8 mouse cellular contexts compared by ENCODE assay signal in the genomic region with DNA sequence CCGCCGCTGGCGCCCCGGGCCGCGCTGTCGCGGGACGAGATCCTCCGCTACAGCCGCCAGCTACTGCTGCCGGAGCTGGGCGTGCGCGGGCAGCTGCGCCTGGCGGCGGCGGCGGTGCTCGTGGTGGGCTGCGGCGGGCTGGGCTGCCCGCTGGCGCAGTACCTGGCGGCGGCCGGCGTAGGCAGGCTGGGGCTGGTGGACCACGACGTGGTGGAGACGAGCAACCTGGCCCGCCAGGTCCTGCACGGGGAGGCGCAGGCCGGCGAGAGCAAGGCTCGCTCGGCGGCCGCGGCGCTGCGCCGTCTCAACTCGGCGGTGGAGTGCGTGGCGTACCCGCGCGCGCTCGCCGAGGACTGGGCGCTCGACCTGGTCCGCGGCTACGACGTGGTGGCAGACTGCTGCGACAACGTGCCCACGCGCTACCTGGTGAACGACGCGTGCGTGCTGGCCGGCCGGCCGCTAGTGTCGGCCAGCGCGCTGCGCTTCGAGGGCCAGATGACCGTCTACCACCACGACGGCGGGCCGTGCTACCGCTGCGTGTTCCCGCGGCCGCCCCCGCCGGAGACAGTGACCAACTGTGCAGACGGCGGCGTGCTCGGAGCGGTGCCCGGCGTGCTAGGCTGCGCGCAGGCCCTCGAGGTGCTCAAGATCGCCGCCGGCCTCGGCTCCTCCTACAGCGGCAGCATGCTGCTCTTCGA. TPM values are rescaled to one million over a fixed set of nuclear protein-coding genes. Genes with fewer than 3 reads are reported as not detected.
A peak's percentile ranks its signal among the peaks of the same experiment; 100 is the strongest.
DNase-seq lines count a peak whose midpoint lies in the region; ATAC-seq and TF ChIP-seq lines count a peak whose summit lies in the region.

No protein-coding gene starts in this region.

- TF ChIP-seq CTCF in thymus, adult 2 months (IDR thresholded peaks at IDR 0.05; ENCODE audit: borderline replicate concordance, control insufficient read depth, extremely low read depth, insufficient read depth, low read length, poor library complexity) = no peak
- no peak for TF ChIP-seq CTCF in testis, adult 2 months (IDR thresholded peaks at IDR 0.05; ENCODE audit: control insufficient read depth, insufficient read depth, insufficient replicate concordance, low read depth, low read length)

- peak overlapping the region; percentile 95 for H3K4me2 ChIP-seq in forebrain, embryonic 16.5 days (ENCODE audit: low read length)

- H3K9ac ChIP-seq in forebrain, embryonic 16.5 days (replicated peaks; ENCODE audit: low read depth, low read length) = peak overlapping the region; percentile 81

- WGBS in thymus, adult 2 months = 5% methylated on average over 105 of the region's 105 CpGs
- WGBS in forebrain, embryonic 16.5 days = 2% methylated on average over 96 of the region's 105 CpGs

- H3K9me3 ChIP-seq in forebrain, embryonic 16.5 days (ENCODE audit: control insufficient read depth, low read length) = no peaks in the 10 kb centered on the region

- peaks cover 6% of the 10 kb centered on the region for H3K36me3 ChIP-seq in thymus, adult 2 months (ENCODE audit: control insufficient read depth, insufficient read depth, low read length)
- H3K36me3 ChIP-seq in forebrain, embryonic 16.5 days (ENCODE audit: control insufficient read depth, insufficient read depth) = peaks cover 11% of the 10 kb centered on the region
- H3K36me3 ChIP-seq in testis, adult 2 months (ENCODE audit: control insufficient read depth, insufficient read depth, low read length) = no peaks in the 10 kb centered on the region; the same call in 1 of the 2 replicates

- no peaks in the 10 kb centered on the region for H3K27me3 ChIP-seq in thymus, adult 2 months (ENCODE audit: control insufficient read depth, insufficient read depth, low read length)
- H3K27me3 ChIP-seq in forebrain, embryonic 16.5 days (replicated peaks; ENCODE audit: control insufficient read depth, insufficient read depth, low read length) = no peaks in the 10 kb centered on the region
- H3K27me3 ChIP-seq in testis, adult 2 months (ENCODE audit: control insufficient read depth, insufficient read depth, low read length) = no peaks in the 10 kb centered on the region

- TF ChIP-seq POLR2A in thymus, adult 2 months (IDR thresholded peaks at IDR 0.05; ENCODE audit: control insufficient read depth, extremely low read depth, insufficient read depth, low read length, poor library complexity) = no peak
- peak; percentile 47 for TF ChIP-seq POLR2A in testis, adult 2 months (IDR thresholded peaks at IDR 0.05; ENCODE audit: control insufficient read depth, low read depth, low read length)

- peak overlapping the region; percentile 92 for H3K4me3 ChIP-seq in thymus, adult 2 months (ENCODE audit: control insufficient read depth, insufficient read depth, low read length)
- H3K4me3 ChIP-seq in forebrain, embryonic 16.5 days (replicated peaks; ENCODE audit: low read length) = peak overlapping the region; percentile 94
- peak overlapping the region; percentile 98 for H3K4me3 ChIP-seq in testis, adult 2 months (ENCODE audit: control insufficient read depth, low read depth, low read length)

- peak; percentile 67 for ATAC-seq in forebrain, embryonic 16.5 days
- peak; percentile 21 for ATAC-seq in megakaryocyte progenitor cell, adult 5-6 weeks (replicated peaks; ENCODE audit: poor library complexity)

- peaks cover 17% of the 10 kb centered on the region for H3K4me1 ChIP-seq in thymus, adult 2 months (replicated peaks; ENCODE audit: control insufficient read depth, insufficient read depth, low read length)
- peaks cover 33% of the 10 kb centered on the region for H3K4me1 ChIP-seq in forebrain, embryonic 16.5 days (replicated peaks; ENCODE audit: control insufficient read depth, insufficient read depth, low read length)
- peaks cover 8% of the 10 kb centered on the region for H3K4me1 ChIP-seq in testis, adult 2 months (ENCODE audit: control insufficient read depth, insufficient read depth, low read length)

- DNase-seq in adrenal gland, adult 8-10 months = peak; percentile 14
- no peak for DNase-seq in adrenal gland, adult (ENCODE audit: inconsistent age in 2 of 2, low spot score in 1 of 2)
- peak; percentile 13 for DNase-seq in thymus, adult 2 months
- no peak for DNase-seq in thymus, postnatal 14 days
- DNase-seq in kidney, postnatal 14 days = peak; percentile 34

- no peak overlapping the region for H3K27ac ChIP-seq in thymus, adult 2 months (ENCODE audit: control insufficient read depth, insufficient read depth, low read length)
- H3K27ac ChIP-seq in forebrain, embryonic 16.5 days (ENCODE audit: low read length) = peak overlapping the region; percentile 97
- peak overlapping the region; percentile 97 for H3K27ac ChIP-seq in testis, adult 2 months (ENCODE audit: control insufficient read depth, insufficient read depth, low read depth, low read length)

RNA-seq across cellular contexts. Expression of a gene that starts 0.5 kb away (rescaled TPM):
- total RNA-seq in adrenal gland, adult 8-10 months (2022) = 10 to 100 TPM; 16.2 to 18.6 (median 17.9) TPM
- 27.4 and 44.0 TPM in 2 replicates for polyA plus RNA-seq in thymus, adult 2 months (2012; rRNA removed)
- 6.9 and 7.7 TPM in 2 replicates for polyA plus RNA-seq in forebrain, embryonic 16.5 days (2015; fragmentation: Nextera tagmentation; extraction: Ambion mirVana)
- total RNA-seq in megakaryocyte progenitor cell, adult 5-6 weeks (2015) = 7.8 and 10.9 TPM in 2 replicates
- 2.6 TPM in 2 replicates for total RNA-seq in megakaryocyte progenitor cell, adult 5-6 weeks (2017)
- 33.8 and 41.3 TPM in 2 replicates for polyA plus RNA-seq in testis, adult 2 months (2012; rRNA removed)

RNA-seq across cellular contexts. Expression of a gene that starts 0.5 kb away (rescaled TPM):
- total RNA-seq in adrenal gland, adult 8-10 months (2022) = 100 to 1,000 TPM; 107 to 133 (median 132) TPM
- polyA plus RNA-seq in thymus, adult 2 months (2012; rRNA removed) = 29.5 and 33.6 TPM in 2 replicates
- polyA plus RNA-seq in forebrain, embryonic 16.5 days (2015; fragmentation: Nextera tagmentation; extraction: Ambion mirVana) = 56.1 and 65.9 TPM in 2 replicates
- 68.8 and 70.7 TPM in 2 replicates for total RNA-seq in megakaryocyte progenitor cell, adult 5-6 weeks (2015)
- 68.9 and 69.7 TPM in 2 replicates for total RNA-seq in megakaryocyte progenitor cell, adult 5-6 weeks (2017)
- 30.2 and 35.8 TPM in 2 replicates for polyA plus RNA-seq in testis, adult 2 months (2012; rRNA removed)

RNA-seq across cellular contexts. Expression of a gene that starts 0.8 kb away (rescaled TPM):
- 10 to 100 TPM; 25.8 to 44.4 (median 34.9) TPM for total RNA-seq in adrenal gland, adult 8-10 months (2022)
- 0.50 and 3.8 TPM in 2 replicates for polyA plus RNA-seq in thymus, adult 2 months (2012; rRNA removed)
- 23.8 and 24.4 TPM in 2 replicates for polyA plus RNA-seq in forebrain, embryonic 16.5 days (2015; fragmentation: Nextera tagmentation; extraction: Ambion mirVana)
- total RNA-seq in megakaryocyte progenitor cell, adult 5-6 weeks (2015) = 53.3 and 58.6 TPM in 2 replicates
- total RNA-seq in megakaryocyte progenitor cell, adult 5-6 weeks (2017) = 34.5 and 42.4 TPM in 2 replicates
- polyA plus RNA-seq in testis, adult 2 months (2012; rRNA removed) = 14.0 and 20.7 TPM in 2 replicates

RNA-seq across cellular contexts. Expression of a gene that starts 24.0 kb away (rescaled TPM):
- 10 to 100 TPM; 49.1 to 73.9 (median 56.2) TPM for total RNA-seq in adrenal gland, adult 8-10 months (2022)
- polyA plus RNA-seq in thymus, adult 2 months (2012; rRNA removed) = 36.0 and 44.6 TPM in 2 replicates
- 2.8 and 3.6 TPM in 2 replicates for polyA plus RNA-seq in forebrain, embryonic 16.5 days (2015; fragmentation: Nextera tagmentation; extraction: Ambion mirVana)
- total RNA-seq in megakaryocyte progenitor cell, adult 5-6 weeks (2015) = 23.3 and 27.9 TPM in 2 replicates
- total RNA-seq in megakaryocyte progenitor cell, adult 5-6 weeks (2017) = 0.33 and 1.4 TPM in 2 replicates
- 23.8 and 26.7 TPM in 2 replicates for polyA plus RNA-seq in testis, adult 2 months (2012; rRNA removed)

RNA-seq across cellular contexts. Expression of a gene that starts 50.6 kb away (rescaled TPM):
- under 1 TPM in 1 of 4 experiments, not detected in 3; 0.08 TPM for total RNA-seq in adrenal gland, adult 8-10 months (2022)
- 0.01 and 0.05 TPM in 2 replicates for polyA plus RNA-seq in thymus, adult 2 months (2012; rRNA removed)
- 15.3 and 16.1 TPM in 2 replicates for polyA plus RNA-seq in forebrain, embryonic 16.5 days (2015; fragmentation: Nextera tagmentation; extraction: Ambion mirVana)
- total RNA-seq in megakaryocyte progenitor cell, adult 5-6 weeks (2015) = 2.4 and 2.7 TPM in 2 replicates
- 0.42 and 1.0 TPM in 2 replicates for total RNA-seq in megakaryocyte progenitor cell, adult 5-6 weeks (2017)
- polyA plus RNA-seq in testis, adult 2 months (2012; rRNA removed) = 6.9 and 7.3 TPM in 2 replicates

Comparison
In these comparisons a context has a peak if more than half of its experiments do, and no peak if none do; other contexts are left out.
1. DNase-seq: peak in adrenal gland, adult 8-10 months (single experiment), thymus, adult 2 months (single experiment) and kidney, postnatal 14 days (single experiment); none in adrenal gland, adult (0 of 2) and thymus, postnatal 14 days (single experiment).
2. Peak in every context shown above with its lines, with median percentiles within 50 percentile points of each other: H3K4me3 ChIP-seq.